Mouse (Mus musculus) ES-Bruce4 (cell line): ENCODE measurements around the gene Tagln2. TPM values are rescaled to one million over a fixed set of nuclear protein-coding genes. Genes with fewer than 3 reads are reported as not detected.

ENCODE experiments used
- H3K27ac ChIP-seq: 2 replicates; pipeline ENCODE4 v1.5.1; 2012; ENCODE audit warnings: low read length, inconsistent platforms; ENCODE audit not compliant: insufficient read depth
- H3K27me3 ChIP-seq: 2 replicates; pipeline ENCODE4 v1.6.1; 2012; ENCODE audit warnings: mild to moderate bottlenecking, low read length, inconsistent platforms; ENCODE audit not compliant: control insufficient read depth, poor library complexity, insufficient read depth, severe bottlenecking
- H3K36me3 ChIP-seq: 2 replicates; pipeline ENCODE4 v1.6.1; 2012; ENCODE audit warnings: inconsistent platforms, mild to moderate bottlenecking, low read length, moderate library complexity; ENCODE audit not compliant: control insufficient read depth, poor library complexity, insufficient read depth, severe bottlenecking
- H3K4me1 ChIP-seq: one replicate; pipeline ENCODE4 v1.8.1; 2011; ENCODE audit warnings: low read length; ENCODE audit not compliant: control insufficient read depth, insufficient read depth
- H3K4me3 ChIP-seq: 2 replicates; pipeline ENCODE4 v1.5.1; 2011; ENCODE audit warnings: low read depth, mild to moderate bottlenecking, low read length
- H3K9ac ChIP-seq: 2 replicates; pipeline ENCODE4 v1.6.1; 2012; ENCODE audit warnings: low read depth, mild to moderate bottlenecking, inconsistent platforms; ENCODE audit not compliant: poor library complexity, severe bottlenecking
- H3K9me3 ChIP-seq: replicated peaks from 2 replicates; pipeline ENCODE4 v1.6.1; 2012; ENCODE audit warnings: mild to moderate bottlenecking, low read length, inconsistent platforms; ENCODE audit not compliant: control insufficient read depth, poor library complexity, insufficient read depth, severe bottlenecking
- CTCF ChIP-seq: IDR thresholded peaks from one replicate; pipeline ENCODE4 v1.8.1; 2011; ENCODE audit warnings: low read depth, low read length
- EP300 ChIP-seq: IDR thresholded peaks from 2 replicates; pipeline ENCODE4 v1.6.1; 2011; ENCODE audit warnings: low read depth, low read length; ENCODE audit not compliant: insufficient read depth
- POLR2A ChIP-seq: IDR thresholded peaks from one replicate; pipeline ENCODE4 v1.8.1; 2011; ENCODE audit warnings: low read length; ENCODE audit not compliant: insufficient read depth
- polyA plus RNA-seq: library from polyadenylated mRNA; stranded (reverse); fragments of >200 nt; gene quantifications from 2 replicates; pipeline ENCODE4 v1.2.4, GENCODE M21; 2011; ENCODE audit warnings: low read depth; ENCODE audit not compliant: missing spikeins, insufficient read depth, insufficient read length

Tagln2 gene
- polyA plus RNA-seq, 1 experiment, result 269 TPM

DNA sequence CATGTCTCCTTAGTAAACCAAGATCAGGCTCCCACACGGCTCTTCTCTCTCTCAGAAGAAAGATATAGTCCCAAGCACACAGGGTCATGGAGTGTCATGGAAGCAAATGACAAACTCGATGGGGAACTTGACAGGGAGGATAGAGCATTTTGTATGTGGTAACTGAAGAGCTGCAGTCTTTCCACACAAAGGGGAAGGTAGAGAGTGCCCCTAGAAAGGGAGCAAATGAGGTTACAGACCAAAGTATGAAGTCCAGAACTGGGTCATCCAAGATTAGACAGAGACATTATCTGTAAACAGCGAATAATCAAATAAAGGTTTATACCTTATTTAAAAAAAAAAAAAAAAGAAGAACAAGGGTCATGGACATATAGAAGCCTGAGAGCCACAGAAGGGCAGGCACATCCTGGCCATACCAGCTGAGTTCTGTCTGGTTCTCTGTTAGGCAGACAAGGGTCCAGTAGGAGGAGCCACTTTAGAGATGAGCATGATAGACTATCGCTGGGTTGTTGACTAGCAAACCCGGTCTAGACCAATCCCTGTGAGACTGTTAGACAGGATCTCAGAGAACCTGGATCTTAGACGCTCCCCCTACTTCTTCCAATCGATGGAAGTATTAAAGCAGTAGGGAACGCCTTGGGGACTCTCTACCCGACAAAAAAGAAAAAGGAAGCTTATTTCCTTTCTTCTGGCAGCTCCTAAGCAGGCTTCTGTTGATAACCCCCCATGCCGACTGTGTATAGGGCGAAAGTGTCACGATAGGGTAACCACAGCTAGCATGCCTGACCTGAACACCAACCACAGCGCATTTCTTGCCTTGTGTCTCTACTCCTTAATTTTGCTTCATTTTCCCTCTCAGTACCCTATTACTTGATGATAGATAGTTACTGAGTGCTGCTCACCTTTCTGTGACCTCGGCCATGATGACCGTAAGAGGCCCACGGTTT is 36.2 kb upstream of the Tagln2 start:
- Histone ChIP-seq H3K4me3 (no peak overlapping the region), H3K27me3 (no peaks in the 10 kb centered on the region), H3K36me3 (no peaks in the 10 kb centered on the region), H3K4me1 (peaks cover 1% of the 10 kb centered on the region), H3K9me3 (no peaks in the 10 kb centered on the region), H3K9ac (no peak overlapping the region), H3K27ac (no peak overlapping the region)
- TF ChIP-seq EP300 (no peak), POLR2A (no peak), CTCF (no peak)

DNA sequence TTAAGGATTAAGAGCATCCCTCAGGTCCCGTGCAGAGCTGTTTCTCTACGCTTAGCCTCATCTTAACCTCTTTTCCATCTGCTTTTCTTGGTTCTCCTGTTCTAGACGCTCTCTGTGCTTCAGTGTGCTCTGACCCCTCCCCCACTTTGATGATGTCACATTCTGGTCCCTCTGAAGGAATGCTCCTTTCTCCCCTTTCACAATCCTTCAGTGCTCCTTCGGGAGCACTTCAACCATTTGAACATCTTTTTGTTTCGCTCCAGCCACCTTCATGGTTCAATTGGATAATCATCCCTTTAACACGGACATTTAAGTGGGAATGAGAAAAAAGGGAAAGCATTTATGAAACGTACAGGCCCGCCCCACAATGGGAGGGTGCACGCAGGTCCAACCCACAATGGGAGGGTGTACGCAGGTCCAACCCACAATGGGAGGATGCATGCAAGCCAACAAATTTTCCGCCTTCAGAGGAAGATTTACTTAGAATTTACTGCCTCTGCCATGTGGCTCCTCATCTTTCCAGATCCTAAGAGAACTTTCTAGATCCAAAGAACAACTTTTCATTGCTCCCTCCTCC is 31.5 kb upstream of the Tagln2 start:
- Histone ChIP-seq H3K36me3 (no peaks in the 10 kb centered on the region), H3K4me1 (peaks cover 1% of the 10 kb centered on the region), H3K4me3 (no peak overlapping the region), H3K9ac (no peak overlapping the region), H3K27me3 (no peaks in the 10 kb centered on the region), H3K27ac (no peak overlapping the region), H3K9me3 (no peaks in the 10 kb centered on the region)
- TF ChIP-seq POLR2A (no peak), CTCF (no peak), EP300 (no peak)

DNA sequence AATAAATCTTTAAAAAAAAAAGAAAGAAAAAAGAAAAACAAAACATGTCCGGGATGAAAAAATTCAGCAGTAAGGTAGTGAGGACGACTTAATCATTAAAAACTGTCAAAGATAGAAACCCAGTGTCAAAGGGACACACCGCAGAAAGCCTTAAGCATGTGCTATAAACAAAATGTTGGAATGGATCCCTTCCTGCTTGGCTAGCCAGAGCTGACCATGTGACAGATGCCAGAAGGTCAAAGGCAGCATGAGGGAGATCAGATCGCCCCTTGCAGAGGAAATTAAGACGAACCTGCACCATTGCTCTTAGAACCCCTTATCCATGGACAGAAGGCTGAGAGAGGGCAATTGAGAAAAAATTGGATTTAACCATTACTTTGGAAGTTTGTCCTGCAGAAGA is 30.5 kb upstream of the Tagln2 start:
- Histone ChIP-seq H3K4me1 (peaks cover 1% of the 10 kb centered on the region), H3K36me3 (no peaks in the 10 kb centered on the region), H3K9me3 (no peaks in the 10 kb centered on the region), H3K27me3 (no peaks in the 10 kb centered on the region), H3K4me3 (no peak overlapping the region), H3K27ac (no peak overlapping the region), H3K9ac (no peak overlapping the region)
- TF ChIP-seq EP300, result no peak
- TF ChIP-seq CTCF, result no peak
- TF ChIP-seq POLR2A, result no peak

DNA sequence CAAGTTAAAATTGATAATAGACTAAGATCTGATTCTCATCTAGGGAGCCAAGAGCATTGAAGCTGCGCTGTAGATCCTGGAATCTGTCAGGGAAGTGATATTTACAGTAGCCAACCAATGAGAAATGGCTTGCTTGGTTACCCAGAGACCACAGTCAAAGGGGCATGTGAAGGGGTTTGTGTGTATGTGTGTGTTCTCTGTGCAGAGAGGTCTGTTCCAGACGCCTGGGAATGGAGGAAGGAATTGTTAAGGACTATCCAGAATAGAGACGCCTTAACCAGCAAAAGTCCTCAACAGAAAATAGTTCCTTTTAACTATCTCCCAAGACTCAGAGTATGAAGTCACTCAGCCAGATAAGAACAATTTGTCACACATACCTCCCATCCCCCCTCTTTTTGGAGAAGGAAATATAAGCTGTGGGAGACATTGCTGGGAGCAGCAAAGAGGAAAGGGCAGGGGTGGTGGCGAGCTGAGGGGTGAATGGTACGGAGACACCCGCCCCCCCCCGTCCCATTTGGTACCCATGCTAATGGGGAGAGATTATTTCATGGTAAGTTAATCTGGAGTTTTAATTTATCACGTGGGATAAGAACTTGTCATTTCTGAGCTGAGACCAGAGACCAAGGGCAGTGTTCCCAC is 29.9 kb upstream of the Tagln2 start:
- no peak for TF ChIP-seq CTCF
- no peak for TF ChIP-seq EP300
- TF ChIP-seq POLR2A, result no peak
- Histone ChIP-seq H3K9ac (no peak overlapping the region), H3K4me1 (peaks cover 1% of the 10 kb centered on the region), H3K9me3 (no peaks in the 10 kb centered on the region), H3K36me3 (no peaks in the 10 kb centered on the region), H3K27ac (no peak overlapping the region), H3K4me3 (no peak overlapping the region), H3K27me3 (no peaks in the 10 kb centered on the region)

DNA sequence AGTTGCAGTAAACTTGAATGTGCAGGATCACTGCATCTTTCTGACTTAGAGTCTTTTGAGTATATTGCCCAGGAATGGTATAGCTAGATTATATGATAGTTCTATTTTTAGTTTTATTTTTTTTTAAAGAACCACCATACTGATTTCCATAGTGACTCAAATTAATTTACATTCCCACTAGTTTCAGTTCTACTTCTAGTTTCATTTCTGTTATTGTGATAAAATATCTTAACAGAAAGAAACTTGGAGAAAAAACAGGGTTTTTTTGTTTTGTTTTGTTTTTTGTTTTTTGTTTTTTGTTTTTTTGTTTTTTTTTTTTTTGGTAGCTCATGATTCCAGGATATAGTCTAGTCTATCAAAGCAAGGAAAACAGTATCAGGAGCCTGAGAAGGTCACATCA is 26.9 kb upstream of the Tagln2 start:
- Histone ChIP-seq H3K27ac (no peak overlapping the region), H3K9ac (no peak overlapping the region), H3K4me1 (no peaks in the 10 kb centered on the region), H3K36me3 (no peaks in the 10 kb centered on the region), H3K4me3 (no peak overlapping the region), H3K27me3 (no peaks in the 10 kb centered on the region), H3K9me3 (no peaks in the 10 kb centered on the region)
- TF ChIP-seq CTCF (no peak), EP300 (no peak), POLR2A (no peak)

DNA sequence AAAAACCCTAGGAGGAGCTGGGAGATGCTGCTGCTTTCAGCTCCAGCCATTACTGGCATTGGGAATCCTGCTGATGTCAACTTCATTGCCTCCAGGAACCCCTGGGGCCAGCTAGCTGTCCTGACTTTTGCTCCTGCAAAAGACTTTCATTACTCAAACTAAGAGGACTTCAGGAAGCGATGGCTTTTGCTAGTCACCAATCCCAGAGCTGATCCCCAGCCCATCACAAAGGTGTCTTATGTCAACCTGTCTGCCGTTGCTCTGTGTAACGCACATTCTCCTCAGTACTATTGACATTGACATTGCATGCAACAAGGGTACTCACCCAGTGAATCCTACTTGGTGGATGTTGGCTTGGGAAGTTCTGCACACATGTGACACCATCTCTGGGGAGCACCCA is 25.7 kb upstream of the Tagln2 start:
- no peak overlapping the region for H3K4me3 ChIP-seq
- H3K9me3 ChIP-seq, result no peaks in the 10 kb centered on the region
- H3K4me1 ChIP-seq, result no peaks in the 10 kb centered on the region
- TF ChIP-seq CTCF (no peak), POLR2A (no peak), EP300 (no peak)
- H3K27ac ChIP-seq, result no peak overlapping the region
- H3K9ac ChIP-seq, result no peak overlapping the region
- no peaks in the 10 kb centered on the region for H3K27me3 ChIP-seq
- no peaks in the 10 kb centered on the region for H3K36me3 ChIP-seq
